Mouse (Mus musculus): Measurements from ENCODE around the gene Gm3138. TPM values are rescaled to one million over a fixed set of nuclear protein-coding genes. Genes with fewer than 3 reads are reported as not detected.
"Not testable (repeated sequence)": the region's sequence is repeated elsewhere in the genome, so short reads cannot be mapped to it uniquely, and the experiment has no call there.

Gene Gm3138
- total RNA-seq (2021) = not detected
- long read RNA-seq, experiment 1 = 0 reads
- long read RNA-seq, experiment 2 = 0 reads

DNA sequence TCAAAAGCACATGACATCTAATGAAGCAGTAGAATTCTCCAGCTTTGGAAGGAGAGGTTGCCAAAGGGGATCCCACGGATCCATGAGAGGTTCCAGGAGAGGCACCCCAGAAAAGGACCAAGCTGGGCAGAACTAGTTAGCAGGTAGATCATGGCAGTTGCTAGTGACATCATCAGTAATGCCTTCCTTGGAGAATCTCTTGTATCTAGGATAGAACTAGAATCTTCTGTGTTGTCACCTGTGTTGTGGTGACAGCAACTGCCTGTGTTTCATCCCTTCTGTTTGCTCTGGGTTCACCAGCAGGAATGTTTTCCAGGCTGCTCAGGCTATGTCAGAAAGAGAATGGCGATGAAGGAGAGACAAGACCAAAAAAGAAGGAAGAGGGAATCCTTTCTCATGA, at the start of gene Gm3138:
Gene Gm3138 (plus strand): TSS at position 301 of the 400 bp plus-strand sequence.
- DNase-seq = not testable (repeated sequence)

- not testable (repeated sequence) for DNase-seq
Observed at GRCm38 (mm10) chr14:4269238-4269950, 20.0 kb downstream of the Gm3138 start.

DNA sequence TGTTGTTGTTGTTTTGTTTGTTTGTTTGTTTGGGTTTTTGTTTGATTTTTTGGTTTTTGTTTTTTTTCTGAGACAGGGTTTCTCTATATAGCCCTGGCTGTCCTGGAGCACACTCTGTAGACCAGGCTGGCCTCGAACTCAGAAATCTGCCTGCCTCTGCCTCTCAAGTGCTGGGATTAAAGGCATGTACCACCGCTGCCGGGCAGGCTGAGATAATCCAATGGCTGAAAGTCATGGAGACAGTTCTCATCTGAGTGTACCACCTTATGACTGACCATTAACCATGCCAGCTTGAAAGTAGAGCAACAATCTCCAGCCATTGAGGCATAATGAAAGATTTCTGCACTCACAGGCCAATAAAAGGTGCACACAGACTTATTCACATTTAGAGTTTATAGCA, 30.4 kb downstream of the Gm3138 start:
- not testable (repeated sequence) for DNase-seq

Other genes with a start within 250 kb of the Gm3138 start
- 1 to 10 TPM; 2.0 TPM for gene Gm5796, start 225.7 kb upstream of the Gm3138 start, total RNA-seq (2021)
- gene Gm3115, start 165.5 kb upstream of the Gm3138 start, total RNA-seq (2021) = under 1 TPM; 0.31 to 0.50 TPM
- gene Gm8108, start 139.1 kb upstream of the Gm3138 start, total RNA-seq (2021) = 1 to 10 TPM in 1 of 2 experiments, under 1 TPM in 1; 0.40 to 2.0 TPM
- gene Gm3127, start 84.6 kb upstream of the Gm3138 start, total RNA-seq (2021) = not detected
- gene Gm2974, start 67.1 kb upstream of the Gm3138 start, total RNA-seq (2021) = not detected
- gene Gm3149, start 67.7 kb downstream of the Gm3138 start, total RNA-seq (2021) = not detected
- under 1 TPM; 0.19 to 0.79 TPM for gene 2610042L04Rik, start 85.1 kb downstream of the Gm3138 start, total RNA-seq (2021)
- gene Gm3159, start 147.9 kb downstream of the Gm3138 start, total RNA-seq (2021) = not detected
- 1 to 10 TPM in 1 of 2 experiments, under 1 TPM in 1; 0.52 to 1.3 TPM for gene Gm3164, start 165.8 kb downstream of the Gm3138 start, total RNA-seq (2021)
- not detected for gene Gm3173, start 181.4 kb downstream of the Gm3138 start, total RNA-seq (2021)
- not detected for gene Gm3182, start 232.1 kb downstream of the Gm3138 start, total RNA-seq (2021)